Mouse (Mus musculus): Measurements from ENCODE around the gene Hapln2. TPM values are rescaled to one million over a fixed set of nuclear protein-coding genes. Genes with fewer than 3 reads are reported as not detected.

Hapln2 gene
- total and polyA plus RNA-seq, 2 experiments from 2014 or later, result 0.31 to 0.38 TPM

DNA sequence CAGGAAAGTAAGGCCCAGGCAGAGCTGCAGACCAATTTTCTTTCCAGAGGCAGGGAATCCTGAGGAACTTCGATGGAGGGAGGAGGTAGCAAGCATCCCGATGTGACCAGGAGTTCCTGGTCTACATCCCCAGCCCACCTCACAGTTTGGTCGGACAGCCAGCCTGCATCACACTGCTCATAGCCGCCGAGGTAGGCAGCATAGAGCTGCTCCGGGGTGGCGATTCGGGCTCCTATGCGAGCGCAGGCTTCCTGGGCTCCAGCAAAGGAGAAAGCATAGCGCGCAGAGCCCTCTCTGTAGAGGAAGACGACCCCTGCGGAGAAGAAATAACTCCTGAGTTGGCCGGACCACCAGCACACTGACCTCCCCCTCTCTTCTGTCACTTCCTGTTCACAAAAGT is 31.0 kb downstream of the Hapln2 start:
- no peak for DNase-seq
- no peak overlapping the region for H3K9ac ChIP-seq
- no peak for TF ChIP-seq CTCF (IDR thresholded peaks at IDR 0.05; ENCODE audit: low read depth)
- ATAC-seq, result no peak
- no peak overlapping the region for H3K27ac ChIP-seq (ENCODE audit: low read depth, low read length)
- 9% methylated on average over 15 of the region's 15 CpGs for WGBS
- H3K4me2 ChIP-seq (ENCODE audit: low read depth), result peak overlapping the region; percentile 93
- peaks cover 4% of the 10 kb centered on the region; the same call in 1 of the 2 replicates for H3K4me1 ChIP-seq (ENCODE audit: insufficient read depth)
- peak overlapping the region; percentile 39 for H3K4me3 ChIP-seq (ENCODE audit: low read depth, low read length)
- H3K9me3 ChIP-seq (ENCODE audit: low read length), result no peaks in the 10 kb centered on the region
- no peaks in the 10 kb centered on the region for H3K36me3 ChIP-seq (ENCODE audit: insufficient read depth)
- peaks cover 70% of the 10 kb centered on the region for H3K27me3 ChIP-seq (ENCODE audit: insufficient read depth, low read length)

DNA sequence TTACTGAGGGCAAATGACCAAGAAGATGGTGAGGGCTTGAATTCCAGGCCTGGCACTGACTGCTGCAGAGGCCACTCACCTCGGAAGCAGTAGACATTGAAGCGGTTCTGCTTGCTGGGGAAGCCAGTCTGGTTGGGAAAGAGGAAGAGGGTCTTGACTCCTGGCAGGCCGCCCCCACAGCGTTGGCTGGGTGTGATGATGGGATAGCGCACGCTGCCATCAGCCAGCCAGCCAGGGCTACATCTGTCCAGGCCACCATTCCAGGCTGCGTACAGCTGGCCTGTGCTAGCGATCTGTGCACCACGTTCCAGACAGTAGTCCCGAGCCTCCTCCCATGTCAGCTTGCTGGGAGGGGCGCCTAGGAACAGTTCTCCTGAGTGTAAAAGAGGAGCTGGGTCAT is 32.1 kb downstream of the Hapln2 start:
- H3K27me3 ChIP-seq (ENCODE audit: insufficient read depth, low read length), result peaks cover 59% of the 10 kb centered on the region

GRCm38 (mm10) chr3:87993436-87993835 is 33.9 kb downstream of the Hapln2 start:
- Histone ChIP-seq H3K9ac (no peak overlapping the region), H3K9me3 (ENCODE audit: low read length) (no peaks in the 10 kb centered on the region), H3K27ac (ENCODE audit: low read depth, low read length) (no peak overlapping the region), H3K4me1 (ENCODE audit: insufficient read depth) (0 out of 2 replicates have a peak, but pooled peaks cover 4% of the 10 kb centered on the region), H3K27me3 (ENCODE audit: insufficient read depth, low read length) (peaks cover 42% of the 10 kb centered on the region), H3K4me3 (ENCODE audit: low read depth, low read length) (no peak overlapping the region), H3K36me3 (ENCODE audit: insufficient read depth) (no peaks in the 10 kb centered on the region), H3K4me2 (ENCODE audit: low read depth) (no peak overlapping the region)
- no peak for DNase-seq
- WGBS, result 5% methylated on average over 6 of the region's 6 CpGs
- no peak for TF ChIP-seq CTCF (IDR thresholded peaks at IDR 0.05; ENCODE audit: low read depth)
- no peak for ATAC-seq

More for the DNA sequence above, 32.1 kb downstream of the Hapln2 start:
- no peaks in the 10 kb centered on the region for H3K9me3 ChIP-seq (ENCODE audit: low read length)
- DNase-seq (no peak), ATAC-seq (no peak)
- H3K4me2 ChIP-seq (ENCODE audit: low read depth), result no peak overlapping the region
- H3K9ac ChIP-seq, result no peak overlapping the region
- 26% methylated on average over 11 of the region's 11 CpGs for WGBS
- no peaks in the 10 kb centered on the region for H3K36me3 ChIP-seq (ENCODE audit: insufficient read depth)
- no peak overlapping the region for H3K4me3 ChIP-seq (ENCODE audit: low read depth, low read length)
- no peak overlapping the region for H3K27ac ChIP-seq (ENCODE audit: low read depth, low read length)
- no peak for TF ChIP-seq CTCF (IDR thresholded peaks at IDR 0.05; ENCODE audit: low read depth)
- H3K4me1 ChIP-seq (ENCODE audit: insufficient read depth), result peaks cover 4% of the 10 kb centered on the region; the same call in 1 of the 2 replicates

GRCm38 (mm10) chr3:87989935-87990334 is 37.4 kb downstream of the Hapln2 start:
- DNase-seq (no peak), ATAC-seq (no peak)
- no peak overlapping the region for H3K4me3 ChIP-seq (ENCODE audit: low read depth, low read length)
- WGBS, result 39% methylated on average over 10 of the region's 10 CpGs
- H3K27me3 ChIP-seq (ENCODE audit: insufficient read depth, low read length), result peaks cover 13% of the 10 kb centered on the region
- H3K9me3 ChIP-seq (ENCODE audit: low read length), result no peaks in the 10 kb centered on the region
- no peak for TF ChIP-seq CTCF (IDR thresholded peaks at IDR 0.05; ENCODE audit: low read depth)
- H3K4me1 ChIP-seq (ENCODE audit: insufficient read depth), result peaks cover 8% of the 10 kb centered on the region; the same call in 1 of the 2 replicates
- no peak overlapping the region for H3K9ac ChIP-seq
- no peaks in the 10 kb centered on the region for H3K36me3 ChIP-seq (ENCODE audit: insufficient read depth)
- H3K27ac ChIP-seq (ENCODE audit: low read depth, low read length), result no peak overlapping the region
- H3K4me2 ChIP-seq (ENCODE audit: low read depth), result no peak overlapping the region

DNA sequence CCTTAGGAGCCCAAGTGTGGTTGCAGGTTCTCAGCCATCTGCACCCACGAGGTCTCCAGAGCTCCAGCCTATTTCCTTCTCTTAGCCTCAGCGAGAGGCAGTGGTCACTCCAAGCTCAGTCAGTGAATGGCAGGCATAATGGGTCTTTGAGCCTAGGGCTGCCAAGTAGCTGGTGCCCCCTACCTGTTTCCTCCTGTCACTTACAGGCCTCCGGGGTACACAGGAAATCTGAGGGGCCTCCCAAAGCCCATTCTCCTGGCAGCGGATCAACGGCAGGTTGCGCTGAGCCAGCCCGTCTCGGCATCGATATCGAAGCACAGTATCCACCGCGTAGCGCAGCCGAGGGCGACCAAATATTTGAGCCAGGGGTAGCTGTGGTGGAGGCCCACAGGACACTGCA is 39.3 kb downstream of the Hapln2 start:
- 0 out of 2 replicates have a peak, but pooled peaks have one; percentile 3 for ATAC-seq
- TF ChIP-seq CTCF (IDR thresholded peaks at IDR 0.05; ENCODE audit: low read depth), result no peak; the same call in 1 of the 2 replicates
- WGBS, result 5% methylated on average over 15 of the region's 15 CpGs
- no peaks in the 10 kb centered on the region for H3K9me3 ChIP-seq (ENCODE audit: low read length)
- peak overlapping the region; percentile 59 for H3K9ac ChIP-seq
- H3K4me2 ChIP-seq (ENCODE audit: low read depth), result peak overlapping the region; percentile 80
- H3K27ac ChIP-seq (ENCODE audit: low read depth, low read length), result peak overlapping the region; percentile 81
- H3K4me3 ChIP-seq (ENCODE audit: low read depth, low read length), result peak overlapping the region; percentile 38
- H3K4me1 ChIP-seq (ENCODE audit: insufficient read depth), result peaks cover 13% of the 10 kb centered on the region
- no peaks in the 10 kb centered on the region for H3K36me3 ChIP-seq (ENCODE audit: insufficient read depth)
- 0 out of 2 replicates have a peak, but pooled peaks cover under 1% of the 10 kb centered on the region for H3K27me3 ChIP-seq (ENCODE audit: insufficient read depth, low read length)
- no peak for DNase-seq

GRCm38 (mm10) chr3:87987633-87988032 is 39.8 kb downstream of the Hapln2 start:
- Histone ChIP-seq H3K4me1 (ENCODE audit: insufficient read depth) (peaks cover 15% of the 10 kb centered on the region), H3K27me3 (ENCODE audit: insufficient read depth, low read length) (no peaks in the 10 kb centered on the region), H3K9ac (peak overlapping the region; percentile 59), H3K4me3 (ENCODE audit: low read depth, low read length) (peak overlapping the region; percentile 38), H3K9me3 (ENCODE audit: low read length) (no peaks in the 10 kb centered on the region), H3K27ac (ENCODE audit: low read depth, low read length) (peak overlapping the region; percentile 81), H3K4me2 (ENCODE audit: low read depth) (peak overlapping the region; percentile 80), H3K36me3 (ENCODE audit: insufficient read depth) (no peaks in the 10 kb centered on the region)
- WGBS, result 2% methylated on average over 15 of the region's 15 CpGs
- TF ChIP-seq CTCF (IDR thresholded peaks at IDR 0.05; ENCODE audit: low read depth), result peak; percentile 44; the same call in 1 of the 2 replicates
- DNase-seq, result peak; percentile 89
- ATAC-seq, result peak; percentile 87

DNA sequence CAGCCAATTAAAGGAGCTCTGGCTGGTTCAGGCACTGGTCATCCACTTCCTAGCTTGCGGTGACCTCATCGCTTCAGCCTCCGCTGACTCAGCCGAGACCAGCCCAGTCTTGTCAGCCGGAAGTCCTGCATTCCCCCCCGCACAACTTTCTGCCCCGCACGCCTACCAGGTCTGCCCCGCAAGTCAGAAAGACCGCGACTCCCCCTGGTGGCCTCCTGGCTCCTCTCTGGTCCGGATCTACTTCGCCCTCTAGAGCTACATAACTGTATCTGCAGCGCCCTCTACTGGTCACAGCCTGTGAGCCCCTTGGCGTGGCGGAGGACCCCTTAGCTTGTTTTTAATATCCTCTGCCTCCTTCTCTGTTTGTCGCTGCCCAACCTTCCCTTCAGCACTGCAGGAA is 40.5 kb downstream of the Hapln2 start:
- peak; percentile 99 for TF ChIP-seq CTCF (IDR thresholded peaks at IDR 0.05; ENCODE audit: low read depth)
- DNase-seq, result peak; percentile 97
- Histone ChIP-seq H3K4me3 (ENCODE audit: low read depth, low read length) (peak overlapping the region; percentile 38), H3K27me3 (ENCODE audit: insufficient read depth, low read length) (no peaks in the 10 kb centered on the region), H3K4me2 (ENCODE audit: low read depth) (peak overlapping the region; percentile 80), H3K9ac (peak overlapping the region; percentile 59), H3K9me3 (ENCODE audit: low read length) (no peaks in the 10 kb centered on the region), H3K4me1 (ENCODE audit: insufficient read depth) (peaks cover 15% of the 10 kb centered on the region), H3K36me3 (ENCODE audit: insufficient read depth) (no peaks in the 10 kb centered on the region), H3K27ac (ENCODE audit: low read depth, low read length) (peak overlapping the region; percentile 81)
- ATAC-seq, result peak; percentile 86
- 0% methylated on average over 17 of the region's 17 CpGs for WGBS

Measured in forebrain, postnatal 0 days (tissue).